ENCODE assay signal across 8 mouse cellular contexts in the genomic region with DNA sequence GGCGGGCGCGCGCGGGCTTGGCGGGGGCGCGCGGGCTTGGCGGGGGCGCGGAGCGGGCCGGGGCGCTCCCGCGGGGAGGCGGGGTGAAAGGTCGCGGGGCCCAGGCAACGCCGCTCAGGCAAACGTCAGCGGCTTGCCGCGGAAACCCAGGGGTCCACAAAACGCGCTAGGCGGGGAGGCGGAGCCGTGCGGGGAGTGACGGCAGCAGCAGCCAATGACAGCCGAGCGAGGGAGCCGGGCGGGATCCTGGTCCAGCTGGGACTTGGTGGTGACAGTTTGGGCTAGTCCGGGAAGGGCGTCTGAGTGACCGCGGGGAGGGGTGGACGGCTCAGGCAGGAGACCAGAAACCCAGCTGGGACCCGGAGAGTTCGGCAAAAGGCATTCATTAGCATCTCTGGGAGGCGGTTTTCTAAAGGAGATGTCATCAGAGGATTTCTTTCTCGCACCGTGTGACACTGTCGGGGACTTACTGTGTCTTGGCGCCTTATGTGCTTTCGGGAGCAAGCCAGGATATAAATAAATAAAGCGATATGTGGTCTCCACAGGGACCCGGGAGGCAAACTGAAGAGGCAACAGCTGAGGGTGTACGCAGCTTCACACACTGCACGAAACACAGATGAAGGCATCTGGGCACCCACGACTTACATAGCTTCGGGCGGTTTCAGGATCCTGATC. TPM values are rescaled to one million over a fixed set of nuclear protein-coding genes. Genes with fewer than 3 reads are reported as not detected.
DNase-seq lines count a peak whose midpoint lies in the region; ATAC-seq lines count a peak whose summit lies in the region.

No protein-coding gene starts in this region.

- peak overlapping the region; percentile 66 for H3K4me2 ChIP-seq in midbrain, embryonic 11.5 days

- H3K27ac ChIP-seq in midbrain, embryonic 11.5 days (ENCODE audit: low read depth, low read length) = peak overlapping the region; percentile 100

- H3K27me3 ChIP-seq in midbrain, embryonic 11.5 days (ENCODE audit: control insufficient read depth, insufficient read depth, low read length) = no peaks in the 10 kb centered on the region

- DNase-seq in adrenal gland, postnatal 25 days = peak; percentile 93
- DNase-seq in embryo, embryonic 11.5 days (ENCODE audit: low read depth, low spot score) = peak; percentile 84
- DNase-seq in heart, adult 11 months = peak; percentile 100
- peak; percentile 91 for DNase-seq in kidney, adult 18-20 months
- peak; percentile 97 for DNase-seq in left cerebral cortex, postnatal 4 days
- peak; percentile 100 for DNase-seq in midbrain, embryonic 11.5 days (ENCODE audit: low spot score, missing footprints)
- peak; percentile 11 to 48 for DNase-seq in spleen, postnatal 10 days (ENCODE audit: low spot score in 2 of 2)

- no peaks in the 10 kb centered on the region for H3K9me3 ChIP-seq in midbrain, embryonic 11.5 days (ENCODE audit: control insufficient read depth, low read length)

- no peaks in the 10 kb centered on the region for H3K36me3 ChIP-seq in midbrain, embryonic 11.5 days (ENCODE audit: control insufficient read depth, insufficient read depth, low read length)

- peaks cover 4% of the 10 kb centered on the region; the same call in 1 of the 2 replicates for H3K4me1 ChIP-seq in midbrain, embryonic 11.5 days (ENCODE audit: control insufficient read depth, insufficient read depth, low read length)

- H3K4me3 ChIP-seq in midbrain, embryonic 11.5 days (ENCODE audit: low read depth, low read length) = peak overlapping the region; percentile 80

- peak overlapping the region; percentile 98 for H3K9ac ChIP-seq in midbrain, embryonic 11.5 days (ENCODE audit: low read length)

- intact Hi-C loops in left cerebral cortex, postnatal 4 days (cut with DNase I) = loop anchor here (5.0 to 10.0 kb wide), 3 partner anchors 343 to 1325 kb away; no protein-coding TSS in a partner anchor

- peak; percentile 95 for ATAC-seq in midbrain, embryonic 11.5 days (ENCODE audit: low FRiP score)
- ATAC-seq in activated CD4-positive, CD25-positive, alpha-beta regulatory T cell, adult 4 months = no peak

- WGBS in midbrain, embryonic 11.5 days = under 1% methylated on average over 55 of the region's 57 CpGs

RNA-seq across cellular contexts. Expression of a gene that starts 0.8 kb away (rescaled TPM):
- 5.2 and 5.9 TPM in 2 replicates for total RNA-seq in adrenal gland, postnatal 25 days (2021)
- total RNA-seq in left cerebral cortex, postnatal 4 days (2021) = 10 to 100 TPM; 26.9 to 36.6 TPM
- 39.4 and 40.0 TPM in 2 replicates for polyA plus RNA-seq in midbrain, embryonic 11.5 days (2014; fragmentation: Nextera tagmentation; extraction: Ambion mirVana)
- polyA plus RNA-seq in activated CD4-positive, CD25-positive, alpha-beta regulatory T cell, adult 4 months (2017; shearing (Covaris generic)) = not detected

Comparison
In these comparisons a context has a peak if more than half of its experiments do, and no peak if none do; other contexts are left out.
1. DNase-seq: peak in every context shown above with its lines; median percentile 100 in heart, adult 11 months; 100 in midbrain, embryonic 11.5 days; 97 in left cerebral cortex, postnatal 4 days; 93 in adrenal gland, postnatal 25 days; 91 in kidney, adult 18-20 months; 84 in embryo, embryonic 11.5 days; 30 in spleen, postnatal 10 days.